Mouse (Mus musculus): ENCODE data around the gene Alpl. TPM values are rescaled to one million over a fixed set of nuclear protein-coding genes. Genes with fewer than 3 reads are reported as not detected.

The Alpl gene
- polyA plus RNA-seq (2015; fragmentation: Nextera tagmentation; extraction: Ambion mirVana), result 10.4 and 12.4 TPM in 2 replicates

DNA sequence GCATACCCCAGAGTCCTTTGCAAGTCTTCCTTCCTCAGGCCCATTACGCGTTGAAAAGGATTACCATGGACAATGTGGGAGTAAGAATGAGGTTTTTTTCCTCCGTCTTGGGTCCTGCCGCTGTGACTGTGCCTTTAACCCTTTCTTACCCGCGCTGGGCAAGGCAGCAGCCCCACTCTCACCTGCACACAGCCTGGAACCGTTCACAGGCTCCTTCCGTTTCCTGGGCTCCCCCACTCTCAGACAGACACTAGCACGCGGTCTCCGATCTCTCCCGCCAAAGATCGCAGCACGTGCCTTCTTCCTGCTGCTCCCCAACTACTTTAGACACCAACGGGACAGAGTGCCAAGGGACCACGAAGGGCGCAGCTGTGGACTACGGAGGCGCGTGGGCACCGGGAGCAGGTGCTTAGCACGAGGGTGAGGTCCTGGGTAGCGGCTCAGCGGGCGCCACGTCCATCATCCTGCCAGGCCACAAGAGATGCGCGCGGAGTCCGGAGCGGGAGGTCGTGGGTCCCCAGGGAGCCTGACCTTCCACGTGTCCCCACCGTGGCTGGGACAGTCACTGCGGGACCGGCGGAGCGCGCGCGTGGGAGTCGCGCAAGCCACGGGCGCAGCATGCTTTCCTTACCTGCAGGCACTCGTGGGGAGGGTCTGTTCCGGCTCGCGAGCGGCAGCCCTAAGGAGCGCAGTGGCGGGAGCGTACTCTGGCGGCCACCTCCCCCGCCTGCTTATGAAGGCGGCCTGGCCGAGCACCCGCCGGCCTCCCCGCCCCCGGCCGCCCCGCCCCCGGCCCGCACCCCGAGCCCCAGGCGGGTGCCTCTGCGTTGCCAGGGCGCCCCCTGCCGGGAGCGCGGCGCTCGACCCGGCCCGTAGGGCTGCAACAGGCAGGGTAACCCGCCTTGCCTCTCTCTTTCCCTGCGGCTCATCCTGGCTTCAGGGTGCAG, at the start of gene Alpl:
Gene Alpl, minus strand, starts transcription at position 774 of the 947 bp plus-strand sequence.

Other genes with a start within 250 kb of the Alpl start
- not detected in 2 replicates for gene Ldlrad2, start 221.8 kb downstream of the Alpl start, polyA plus RNA-seq (2015; fragmentation: Nextera tagmentation; extraction: Ambion mirVana)
- gene Usp48, start 202.6 kb downstream of the Alpl start, polyA plus RNA-seq (2015; fragmentation: Nextera tagmentation; extraction: Ambion mirVana), result 32.0 and 34.3 TPM in 2 replicates
- gene Rap1gap, start 131.7 kb downstream of the Alpl start, polyA plus RNA-seq (2015; fragmentation: Nextera tagmentation; extraction: Ambion mirVana), result 12.4 and 16.7 TPM in 2 replicates
- 31.5 and 39.8 TPM in 2 replicates for gene Ece1, start 65.9 kb upstream of the Alpl start, polyA plus RNA-seq (2015; fragmentation: Nextera tagmentation; extraction: Ambion mirVana)
- 15.8 and 17.1 TPM in 2 replicates for gene Eif4g3, start 196.6 kb upstream of the Alpl start, polyA plus RNA-seq (2015; fragmentation: Nextera tagmentation; extraction: Ambion mirVana)

Measured in urinary bladder, postnatal 0 days (tissue).